Mouse (Mus musculus): ENCODE data around the gene Rreb1. TPM values are rescaled to one million over a fixed set of nuclear protein-coding genes. Genes with fewer than 3 reads are reported as not detected.

Rreb1 gene
- polyA plus RNA-seq, 1 experiment: 31.5 TPM

DNA sequence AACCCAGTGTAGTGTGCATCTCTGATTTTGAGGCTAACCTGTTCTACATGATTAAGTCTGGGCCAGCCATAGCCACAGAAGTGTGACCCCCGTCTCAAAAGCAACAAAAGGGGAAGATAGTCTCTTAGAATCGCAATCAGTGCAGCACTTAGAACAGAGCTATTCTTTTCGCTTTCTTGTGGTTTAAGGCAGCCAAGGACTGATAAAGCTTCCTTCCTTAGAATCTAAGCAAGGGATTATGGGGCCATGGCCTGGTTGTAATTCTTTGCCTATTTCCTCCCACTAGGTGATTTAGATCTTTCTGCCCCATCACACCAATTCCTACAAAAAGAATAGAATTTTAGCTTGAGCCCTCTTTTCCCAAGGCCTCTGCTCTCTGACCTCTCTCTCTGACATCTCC, 135.8 kb downstream of the Rreb1 start:
- no peak overlapping the region for H3K9ac ChIP-seq (ENCODE audit: low read depth, poor library complexity, severe bottlenecking)
- H3K9me3 ChIP-seq (replicated peaks; ENCODE audit: control insufficient read depth, insufficient read depth, low read length, poor library complexity, severe bottlenecking): no peaks in the 10 kb centered on the region
- H3K27ac ChIP-seq (ENCODE audit: insufficient read depth, low read length): no peak overlapping the region
- H3K36me3 ChIP-seq (ENCODE audit: control insufficient read depth, insufficient read depth, low read length, poor library complexity, severe bottlenecking): peaks cover 3% of the 10 kb centered on the region
- no peaks in the 10 kb centered on the region for H3K27me3 ChIP-seq (ENCODE audit: control insufficient read depth, insufficient read depth, low read length, poor library complexity, severe bottlenecking)
- TF ChIP-seq CTCF (IDR thresholded peaks at IDR 0.05; ENCODE audit: low read depth, low read length): no peak
- TF ChIP-seq EP300 (IDR thresholded peaks at IDR 0.05; ENCODE audit: insufficient read depth, low read depth, low read length): no peak
- peaks cover 3% of the 10 kb centered on the region for H3K4me1 ChIP-seq (ENCODE audit: control insufficient read depth, insufficient read depth, low read length)
- no peak overlapping the region for H3K4me3 ChIP-seq (ENCODE audit: low read depth, low read length)

DNA sequence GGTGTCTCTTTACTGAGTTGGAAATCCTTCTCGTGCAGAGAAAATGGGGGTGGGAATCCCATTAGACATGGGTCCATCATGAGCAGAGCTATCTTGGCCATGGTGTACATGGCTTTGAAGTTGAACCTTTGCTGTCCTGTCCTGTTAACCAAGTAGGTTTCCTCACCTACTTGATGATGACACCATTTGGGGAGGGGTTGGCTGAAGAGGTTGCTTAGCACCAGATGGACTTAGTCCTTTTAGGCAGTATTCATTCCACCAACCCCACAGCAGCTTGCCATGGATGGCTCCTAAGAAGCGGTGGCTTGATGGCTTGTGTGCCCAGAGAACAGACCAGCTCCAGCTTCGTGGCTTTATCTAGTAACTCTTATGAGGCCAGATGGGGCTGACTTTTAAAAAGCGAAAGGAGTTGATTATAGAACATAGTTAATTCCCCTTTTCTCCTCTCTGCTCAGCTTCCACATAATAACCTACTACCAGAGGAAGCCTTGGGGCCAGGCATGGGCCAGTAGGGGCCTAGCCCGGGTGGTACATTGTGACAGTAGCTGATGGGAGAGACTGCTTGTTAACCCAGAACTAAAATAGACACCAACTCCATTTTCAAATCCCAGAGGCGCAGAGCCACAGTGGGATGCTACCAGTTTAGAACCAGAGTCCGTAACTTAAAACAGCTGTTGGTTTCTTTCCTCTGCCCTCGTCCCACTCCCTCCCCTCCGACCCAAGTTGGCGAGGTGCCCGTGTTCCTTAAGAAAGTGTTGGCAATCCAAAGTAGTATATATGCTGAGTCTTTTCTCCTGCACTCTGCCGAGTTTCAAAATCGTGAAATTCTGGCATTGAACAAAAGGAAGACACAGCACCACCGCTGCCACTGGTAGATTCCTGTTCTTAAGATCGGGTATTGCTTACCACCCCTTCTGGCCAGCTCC, 140.4 kb downstream of the Rreb1 start:
- Histone ChIP-seq H3K9me3 (replicated peaks; ENCODE audit: control insufficient read depth, insufficient read depth, low read length, poor library complexity, severe bottlenecking) (no peaks in the 10 kb centered on the region), H3K27ac (ENCODE audit: insufficient read depth, low read length) (no peak overlapping the region), H3K9ac (ENCODE audit: low read depth, poor library complexity, severe bottlenecking) (no peak overlapping the region), H3K4me3 (ENCODE audit: low read depth, low read length) (no peak overlapping the region), H3K36me3 (ENCODE audit: control insufficient read depth, insufficient read depth, low read length, poor library complexity, severe bottlenecking) (no peaks in the 10 kb centered on the region; the same call in 1 of the 2 replicates), H3K4me1 (ENCODE audit: control insufficient read depth, insufficient read depth, low read length) (no peaks in the 10 kb centered on the region), H3K27me3 (ENCODE audit: control insufficient read depth, insufficient read depth, low read length, poor library complexity, severe bottlenecking) (no peaks in the 10 kb centered on the region)
- TF ChIP-seq POLR2A (IDR thresholded peaks at IDR 0.05; ENCODE audit: insufficient read depth, low read length) (no peak), CTCF (IDR thresholded peaks at IDR 0.05; ENCODE audit: low read depth, low read length) (no peak), EP300 (IDR thresholded peaks at IDR 0.05; ENCODE audit: insufficient read depth, low read depth, low read length) (no peak)

DNA sequence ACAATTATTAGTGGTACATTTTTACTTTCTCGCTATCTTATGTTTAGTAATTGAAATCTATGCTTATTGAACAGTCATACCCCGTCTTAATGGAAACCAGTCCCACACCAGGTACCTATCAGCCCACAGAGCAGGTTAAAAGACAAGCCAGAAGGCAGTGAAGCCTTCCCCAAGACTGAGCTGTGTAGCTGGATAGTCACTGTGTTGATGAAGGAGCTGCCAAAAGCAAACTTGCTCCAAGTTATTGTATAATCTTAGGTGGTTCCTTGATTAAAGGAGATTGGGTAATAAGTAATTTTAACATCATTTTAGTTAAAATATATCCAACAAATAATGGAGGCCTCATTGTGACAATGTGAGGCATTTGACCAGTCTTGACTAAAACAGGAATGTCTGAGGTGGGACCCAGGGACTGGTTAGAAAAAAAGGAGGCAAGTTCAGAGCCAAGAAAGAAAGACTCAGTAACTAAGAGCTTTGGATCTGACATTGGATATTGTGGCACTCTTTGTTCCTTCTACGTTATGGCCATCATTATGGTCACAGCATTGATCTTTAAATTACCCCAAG, 141.6 kb downstream of the Rreb1 start:
- TF ChIP-seq POLR2A (IDR thresholded peaks at IDR 0.05; ENCODE audit: insufficient read depth, low read length): no peak
- no peak for TF ChIP-seq CTCF (IDR thresholded peaks at IDR 0.05; ENCODE audit: low read depth, low read length)
- no peak for TF ChIP-seq EP300 (IDR thresholded peaks at IDR 0.05; ENCODE audit: insufficient read depth, low read depth, low read length)
- no peaks in the 10 kb centered on the region for H3K27me3 ChIP-seq (ENCODE audit: control insufficient read depth, insufficient read depth, low read length, poor library complexity, severe bottlenecking)
- H3K4me3 ChIP-seq (ENCODE audit: low read depth, low read length): no peak overlapping the region
- no peaks in the 10 kb centered on the region; the same call in 1 of the 2 replicates for H3K36me3 ChIP-seq (ENCODE audit: control insufficient read depth, insufficient read depth, low read length, poor library complexity, severe bottlenecking)
- H3K27ac ChIP-seq (ENCODE audit: insufficient read depth, low read length): no peak overlapping the region
- no peak overlapping the region for H3K9ac ChIP-seq (ENCODE audit: low read depth, poor library complexity, severe bottlenecking)
- no peaks in the 10 kb centered on the region for H3K9me3 ChIP-seq (replicated peaks; ENCODE audit: control insufficient read depth, insufficient read depth, low read length, poor library complexity, severe bottlenecking)
- H3K4me1 ChIP-seq (ENCODE audit: control insufficient read depth, insufficient read depth, low read length): no peaks in the 10 kb centered on the region

DNA sequence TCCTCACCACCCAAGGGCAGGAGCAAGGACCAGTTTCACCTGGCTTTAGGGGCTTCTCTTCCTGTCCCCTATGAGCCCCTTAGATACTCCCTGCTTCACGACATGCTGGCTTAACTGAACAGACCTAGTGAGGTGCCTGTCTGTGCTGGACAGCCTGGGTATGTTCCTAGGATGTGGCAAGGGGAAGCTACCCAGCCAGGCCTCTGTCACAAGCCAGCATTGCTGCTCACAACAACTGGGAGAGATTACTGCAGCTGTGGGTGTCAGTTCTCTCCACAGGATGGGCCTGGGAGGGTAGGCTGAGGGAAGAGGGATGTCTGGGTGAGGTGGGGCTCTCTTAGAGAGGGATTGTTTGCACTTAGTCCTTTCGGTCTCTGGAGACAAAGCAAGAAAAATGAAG, 142.5 kb downstream of the Rreb1 start:
- TF ChIP-seq CTCF (IDR thresholded peaks at IDR 0.05; ENCODE audit: low read depth, low read length) (no peak), POLR2A (IDR thresholded peaks at IDR 0.05; ENCODE audit: insufficient read depth, low read length) (no peak), EP300 (IDR thresholded peaks at IDR 0.05; ENCODE audit: insufficient read depth, low read depth, low read length) (no peak)

GRCm38 (mm10) chr13:37923091-37923490, 144.9 kb downstream of the Rreb1 start:
- Histone ChIP-seq H3K27me3 (ENCODE audit: control insufficient read depth, insufficient read depth, low read length, poor library complexity, severe bottlenecking) (no peaks in the 10 kb centered on the region), H3K27ac (ENCODE audit: insufficient read depth, low read length) (no peak overlapping the region), H3K36me3 (ENCODE audit: control insufficient read depth, insufficient read depth, low read length, poor library complexity, severe bottlenecking) (no peaks in the 10 kb centered on the region), H3K4me3 (ENCODE audit: low read depth, low read length) (no peak overlapping the region), H3K9me3 (replicated peaks; ENCODE audit: control insufficient read depth, insufficient read depth, low read length, poor library complexity, severe bottlenecking) (no peaks in the 10 kb centered on the region), H3K9ac (ENCODE audit: low read depth, poor library complexity, severe bottlenecking) (no peak overlapping the region), H3K4me1 (ENCODE audit: control insufficient read depth, insufficient read depth, low read length) (no peaks in the 10 kb centered on the region)
- TF ChIP-seq EP300 (IDR thresholded peaks at IDR 0.05; ENCODE audit: insufficient read depth, low read depth, low read length) (no peak), CTCF (IDR thresholded peaks at IDR 0.05; ENCODE audit: low read depth, low read length) (no peak), POLR2A (IDR thresholded peaks at IDR 0.05; ENCODE audit: insufficient read depth, low read length) (no peak)

More for the DNA sequence above, 142.5 kb downstream of the Rreb1 start:
- Histone ChIP-seq H3K9me3 (replicated peaks; ENCODE audit: control insufficient read depth, insufficient read depth, low read length, poor library complexity, severe bottlenecking) (no peaks in the 10 kb centered on the region), H3K27me3 (ENCODE audit: control insufficient read depth, insufficient read depth, low read length, poor library complexity, severe bottlenecking) (no peaks in the 10 kb centered on the region), H3K9ac (ENCODE audit: low read depth, poor library complexity, severe bottlenecking) (no peak overlapping the region), H3K4me3 (ENCODE audit: low read depth, low read length) (no peak overlapping the region), H3K36me3 (ENCODE audit: control insufficient read depth, insufficient read depth, low read length, poor library complexity, severe bottlenecking) (no peaks in the 10 kb centered on the region; the same call in 1 of the 2 replicates), H3K27ac (ENCODE audit: insufficient read depth, low read length) (no peak overlapping the region), H3K4me1 (ENCODE audit: control insufficient read depth, insufficient read depth, low read length) (no peaks in the 10 kb centered on the region)

Measured in ES-Bruce4 (cell line).